Mouse (Mus musculus): Measurements from ENCODE around the gene Gm20696. TPM values are rescaled to one million over a fixed set of nuclear protein-coding genes. Genes with fewer than 3 reads are reported as not detected.

Gene Gm20696
- polyA plus RNA-seq, 1 experiment from 2014 or later = 3.4 TPM

DNA sequence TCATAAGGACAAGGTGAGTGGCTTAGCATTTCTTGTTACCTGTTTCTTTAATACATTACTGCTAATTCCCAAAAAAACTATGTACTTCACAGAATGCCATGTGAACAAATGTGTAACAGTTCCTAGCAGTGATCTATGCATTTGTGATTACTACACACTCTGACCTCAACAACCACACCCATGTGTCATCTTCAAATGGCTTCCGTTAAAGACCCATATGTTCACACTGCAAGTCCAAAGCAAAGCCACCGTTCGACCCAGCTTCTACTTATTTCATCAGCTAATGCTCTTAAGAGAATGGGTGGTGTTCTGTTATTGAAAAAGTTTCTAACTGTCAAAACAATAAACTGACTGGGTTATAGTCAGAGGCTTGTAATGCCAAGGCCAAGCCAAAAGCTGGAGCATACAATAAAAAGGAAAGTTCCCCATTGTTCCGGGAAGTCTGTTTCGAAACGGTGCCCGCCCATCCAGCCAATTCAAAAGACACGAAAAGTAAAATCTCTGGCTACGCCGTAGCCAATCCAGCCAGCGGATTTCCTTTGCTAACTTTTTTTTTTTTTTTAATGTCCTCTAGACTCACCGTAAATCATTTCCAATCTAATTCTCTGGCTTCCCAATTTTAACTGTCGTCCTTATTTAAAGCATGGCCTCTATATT, 331.3 kb downstream of the Gm20696 start:
- Histone ChIP-seq H3K9me3 (no peaks in the 10 kb centered on the region), H3K4me3 (no peak overlapping the region), H3K27me3 (peaks cover 2% of the 10 kb centered on the region; the same call in 1 of the 2 replicates), H3K9ac (no peak overlapping the region), H3K4me1 (replicated peaks) (peaks cover 13% of the 10 kb centered on the region; the same call in 1 of the 2 replicates), H3K36me3 (no peaks in the 10 kb centered on the region), H3K27ac (replicated peaks) (no peak overlapping the region), H3K4me2 (no peak overlapping the region)
- no peak for ATAC-seq (ENCODE audit: low FRiP score, low read depth)
- WGBS = 51% methylated on average over 13 of the region's 13 CpGs

DNA sequence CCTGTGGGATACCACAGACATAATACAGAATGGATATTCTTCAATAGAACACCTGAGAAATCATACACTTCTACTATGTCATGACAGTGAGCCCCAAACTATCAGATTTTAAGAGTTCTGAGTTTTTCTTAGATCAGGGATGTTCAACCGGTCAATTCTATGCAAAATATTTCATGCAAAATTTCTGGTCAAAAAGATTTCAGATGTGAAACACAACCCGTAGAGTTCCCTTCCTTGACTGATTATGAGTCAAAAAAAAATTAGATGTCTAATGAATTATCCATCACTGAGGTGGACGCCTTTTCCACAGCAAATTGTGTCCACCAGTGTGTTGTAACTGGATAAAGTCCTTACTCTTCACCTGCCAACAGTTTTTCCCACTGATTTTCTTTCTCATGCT, 332.3 kb downstream of the Gm20696 start:
- no peaks in the 10 kb centered on the region for H3K9me3 ChIP-seq
- peaks cover 2% of the 10 kb centered on the region; the same call in 1 of the 2 replicates for H3K27me3 ChIP-seq
- H3K9ac ChIP-seq = no peak overlapping the region
- no peak overlapping the region for H3K4me3 ChIP-seq
- H3K27ac ChIP-seq (replicated peaks) = no peak overlapping the region
- 95% methylated on average over 3 of the region's 3 CpGs for WGBS
- no peak overlapping the region for H3K4me2 ChIP-seq
- no peak for ATAC-seq (ENCODE audit: low FRiP score, low read depth)
- no peaks in the 10 kb centered on the region for H3K36me3 ChIP-seq
- peaks cover 10% of the 10 kb centered on the region; the same call in 1 of the 2 replicates for H3K4me1 ChIP-seq (replicated peaks)

DNA sequence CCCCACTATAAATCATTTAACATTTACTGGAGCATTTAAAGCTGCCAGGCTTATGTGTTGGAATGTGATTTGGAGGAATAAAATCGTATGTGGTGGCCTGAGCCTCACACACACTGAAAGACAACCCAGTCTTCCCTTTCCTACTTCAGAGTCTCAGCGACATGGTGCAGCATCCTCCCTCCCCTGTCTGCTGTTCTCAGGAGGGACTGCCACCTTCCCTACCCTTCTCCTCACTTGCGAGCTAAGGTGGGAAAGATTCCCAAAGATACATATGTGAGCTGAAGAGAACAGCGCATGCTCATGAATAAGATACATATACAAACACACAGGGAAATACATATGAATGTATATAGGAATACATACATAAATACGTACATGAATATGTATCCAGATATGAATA, 333.5 kb downstream of the Gm20696 start:
- Histone ChIP-seq H3K9me3 (no peaks in the 10 kb centered on the region), H3K36me3 (no peaks in the 10 kb centered on the region), H3K4me1 (replicated peaks) (0 out of 2 replicates have a peak, but pooled peaks cover 6% of the 10 kb centered on the region), H3K4me3 (no peak overlapping the region), H3K4me2 (no peak overlapping the region), H3K27me3 (peaks cover under 1% of the 10 kb centered on the region; the same call in 1 of the 2 replicates), H3K9ac (no peak overlapping the region), H3K27ac (replicated peaks) (no peak overlapping the region)
- ATAC-seq (ENCODE audit: low FRiP score, low read depth) = no peak
- 92% methylated on average over 5 of the region's 5 CpGs for WGBS

DNA sequence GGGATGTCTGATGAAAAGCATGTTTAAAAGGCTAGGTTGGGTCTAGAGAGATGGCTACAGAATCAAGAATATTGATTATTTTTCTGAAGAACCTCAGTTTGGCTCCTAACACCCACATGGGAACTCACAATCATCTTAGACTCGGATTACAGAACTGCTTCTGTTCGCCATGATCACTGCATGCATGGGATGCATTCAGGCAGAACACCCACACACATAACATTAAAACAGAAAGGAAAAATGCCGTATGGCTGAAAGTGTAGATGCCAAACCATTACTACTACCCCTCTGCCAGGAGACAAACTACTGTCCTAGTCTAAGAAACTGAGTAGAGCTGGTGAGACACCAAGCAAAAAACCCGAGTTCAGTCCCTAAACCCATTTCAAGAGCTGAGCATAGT, 336.4 kb downstream of the Gm20696 start:
- Histone ChIP-seq H3K9me3 (no peaks in the 10 kb centered on the region), H3K36me3 (no peaks in the 10 kb centered on the region), H3K4me3 (no peak overlapping the region), H3K9ac (no peak overlapping the region), H3K4me2 (no peak overlapping the region), H3K27ac (replicated peaks) (no peak overlapping the region), H3K27me3 (no peaks in the 10 kb centered on the region), H3K4me1 (replicated peaks) (no peaks in the 10 kb centered on the region; the same call in 1 of the 2 replicates)
- ATAC-seq (ENCODE audit: low FRiP score, low read depth) = no peak
- WGBS = 83% methylated on average over 4 of the region's 4 CpGs

GRCm38 (mm10) chr6:99328634-99329033, 338.0 kb downstream of the Gm20696 start:
- no peak for ATAC-seq (ENCODE audit: low FRiP score, low read depth)
- Histone ChIP-seq H3K27ac (replicated peaks) (no peak overlapping the region), H3K9ac (no peak overlapping the region), H3K4me1 (replicated peaks) (no peaks in the 10 kb centered on the region; the same call in 1 of the 2 replicates), H3K4me3 (no peak overlapping the region), H3K36me3 (no peaks in the 10 kb centered on the region), H3K9me3 (no peaks in the 10 kb centered on the region), H3K4me2 (no peak overlapping the region), H3K27me3 (no peaks in the 10 kb centered on the region)
- WGBS = 81% methylated on average over 2 of the region's 2 CpGs

DNA sequence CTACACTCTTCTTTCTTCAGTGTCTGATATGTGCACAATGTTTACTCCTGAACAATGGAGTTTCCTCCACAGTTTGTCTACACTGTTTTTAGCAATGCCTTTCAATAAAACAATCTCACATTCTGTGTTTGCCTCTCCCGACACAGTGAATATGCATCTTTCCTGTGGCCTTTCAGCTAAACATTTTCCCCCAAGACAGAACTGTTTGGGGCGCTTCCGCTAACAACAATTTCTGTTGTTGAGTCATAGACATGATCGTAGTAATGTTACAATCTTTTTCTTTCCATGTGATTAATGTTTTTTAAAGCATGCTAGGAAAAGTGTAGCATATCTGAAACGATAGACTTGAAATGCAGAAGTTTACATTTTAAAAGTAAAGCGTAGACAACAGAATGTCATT, 338.5 kb downstream of the Gm20696 start:
- no peak overlapping the region for H3K4me3 ChIP-seq
- no peaks in the 10 kb centered on the region for H3K27me3 ChIP-seq
- H3K4me1 ChIP-seq (replicated peaks) = no peaks in the 10 kb centered on the region; the same call in 1 of the 2 replicates
- H3K4me2 ChIP-seq = no peak overlapping the region
- no peaks in the 10 kb centered on the region for H3K9me3 ChIP-seq
- 88% methylated on average over 6 of the region's 6 CpGs for WGBS
- H3K36me3 ChIP-seq = no peaks in the 10 kb centered on the region
- no peak overlapping the region for H3K27ac ChIP-seq (replicated peaks)
- ATAC-seq (ENCODE audit: low FRiP score, low read depth) = no peak
- no peak overlapping the region for H3K9ac ChIP-seq

DNA sequence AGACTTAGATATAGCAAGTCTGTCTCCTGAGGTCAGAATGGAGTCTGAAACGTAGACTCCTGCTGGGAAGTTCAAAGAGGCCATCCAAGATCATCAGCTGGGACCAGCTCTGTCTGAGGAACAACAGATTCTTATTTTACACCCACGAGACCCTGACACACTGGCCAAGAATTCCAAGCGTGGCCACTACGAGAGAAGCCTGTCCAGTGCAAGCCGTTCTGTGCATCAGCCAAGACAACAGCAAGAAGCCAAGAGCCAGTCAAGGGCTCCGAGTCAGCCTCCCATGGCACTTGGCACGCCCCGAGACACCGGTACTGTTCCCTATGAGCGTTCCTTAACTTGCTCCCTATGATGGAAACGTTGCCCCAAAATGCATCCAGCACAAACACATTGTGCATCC, 338.9 kb downstream of the Gm20696 start:
- 72% methylated on average over 11 of the region's 11 CpGs for WGBS

DNA sequence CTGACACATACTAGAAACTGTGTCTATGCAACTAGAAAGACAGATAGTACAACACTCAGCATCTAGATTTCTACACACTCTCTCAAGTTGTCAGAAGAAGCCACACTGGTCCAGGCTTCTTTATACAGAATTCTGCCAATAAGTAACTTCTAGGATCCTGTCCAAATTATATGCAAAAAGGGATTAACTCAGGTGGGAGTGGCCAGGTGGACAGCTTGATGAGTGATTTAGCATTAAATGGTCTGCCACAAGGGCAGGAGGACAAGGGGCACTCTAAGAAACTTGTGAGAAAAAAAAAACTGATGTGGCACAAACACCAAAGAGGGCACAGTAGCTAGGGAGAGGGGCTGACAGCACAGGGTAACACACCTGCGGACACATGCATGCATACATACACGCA, 340.7 kb downstream of the Gm20696 start:
- Histone ChIP-seq H3K36me3 (no peaks in the 10 kb centered on the region), H3K4me2 (no peak overlapping the region), H3K4me3 (no peak overlapping the region), H3K9me3 (no peaks in the 10 kb centered on the region), H3K4me1 (replicated peaks) (no peaks in the 10 kb centered on the region; the same call in 1 of the 2 replicates), H3K9ac (no peak overlapping the region), H3K27me3 (no peaks in the 10 kb centered on the region), H3K27ac (replicated peaks) (no peak overlapping the region)
- no peak for ATAC-seq (ENCODE audit: low FRiP score, low read depth)
- 96% methylated on average over 2 of the region's 2 CpGs for WGBS

More for the DNA sequence above, 338.9 kb downstream of the Gm20696 start:
- no peak overlapping the region for H3K9ac ChIP-seq
- no peak overlapping the region for H3K4me2 ChIP-seq
- H3K36me3 ChIP-seq = no peaks in the 10 kb centered on the region
- no peak for ATAC-seq (ENCODE audit: low FRiP score, low read depth)
- H3K27ac ChIP-seq (replicated peaks) = no peak overlapping the region
- no peaks in the 10 kb centered on the region; the same call in 1 of the 2 replicates for H3K4me1 ChIP-seq (replicated peaks)
- no peaks in the 10 kb centered on the region for H3K27me3 ChIP-seq
- no peaks in the 10 kb centered on the region for H3K9me3 ChIP-seq
- H3K4me3 ChIP-seq = no peak overlapping the region

- no peak overlapping the region for H3K4me3 ChIP-seq
- 91% methylated on average over 5 of the region's 5 CpGs for WGBS
Measured at GRCm38 (mm10) chr6:99325461-99325860, 341.1 kb downstream of the Gm20696 start.

DNA sequence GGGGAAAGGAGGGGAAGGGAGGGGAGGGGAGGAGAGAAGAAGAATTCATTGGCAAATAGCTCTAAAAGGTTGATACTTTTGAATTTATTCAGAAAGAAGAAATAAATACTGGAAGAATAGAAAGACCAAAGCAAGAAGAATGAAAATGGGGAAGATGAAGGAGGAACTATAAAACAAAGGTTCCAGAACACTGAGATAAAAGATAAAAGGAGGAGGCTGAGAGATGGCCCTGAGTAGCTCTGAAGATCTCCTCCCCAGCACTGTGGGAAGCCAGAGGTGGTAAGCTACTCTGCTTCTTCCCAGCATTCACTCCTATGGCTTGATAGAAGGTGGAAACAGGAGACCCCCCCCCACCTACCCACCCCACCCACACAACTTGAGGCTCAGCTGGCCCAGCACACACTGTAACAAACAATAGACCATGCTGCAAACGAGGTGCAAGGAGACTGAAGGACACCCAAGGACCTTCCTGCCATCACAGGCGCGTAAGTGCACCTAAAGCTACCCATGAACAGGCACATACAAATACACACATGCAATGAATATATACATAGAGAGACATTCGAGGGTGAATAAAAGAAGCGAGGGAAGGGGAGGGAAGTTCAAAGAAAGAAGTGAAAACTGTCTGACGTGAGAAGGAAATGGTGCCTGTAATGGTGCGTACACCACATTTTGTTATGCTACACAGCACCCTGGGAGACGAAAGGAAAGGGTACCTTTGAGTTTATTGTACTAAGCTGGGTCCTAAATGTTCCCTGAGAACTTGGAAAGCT, 344.3 kb downstream of the Gm20696 start:
- no peak overlapping the region for H3K27ac ChIP-seq (replicated peaks)
- 76% methylated on average over 8 of the region's 8 CpGs for WGBS
- H3K27me3 ChIP-seq = no peaks in the 10 kb centered on the region
- H3K9ac ChIP-seq = no peak overlapping the region
- H3K4me3 ChIP-seq = no peak overlapping the region
- H3K4me1 ChIP-seq (replicated peaks) = peaks cover 9% of the 10 kb centered on the region; the same call in 1 of the 2 replicates
- no peaks in the 10 kb centered on the region for H3K9me3 ChIP-seq
- no peak for ATAC-seq (ENCODE audit: low FRiP score, low read depth)
- H3K4me2 ChIP-seq = no peak overlapping the region
- no peaks in the 10 kb centered on the region for H3K36me3 ChIP-seq

More at GRCm38 (mm10) chr6:99325461-99325860, 341.1 kb downstream of the Gm20696 start:
- Histone ChIP-seq H3K9me3 (no peaks in the 10 kb centered on the region), H3K27ac (replicated peaks) (no peak overlapping the region), H3K4me1 (replicated peaks) (no peaks in the 10 kb centered on the region; the same call in 1 of the 2 replicates), H3K9ac (no peak overlapping the region), H3K4me2 (no peak overlapping the region), H3K36me3 (no peaks in the 10 kb centered on the region), H3K27me3 (no peaks in the 10 kb centered on the region)
- no peak for ATAC-seq (ENCODE audit: low FRiP score, low read depth)

- no peaks in the 10 kb centered on the region for H3K9me3 ChIP-seq
- H3K27me3 ChIP-seq = no peaks in the 10 kb centered on the region
- H3K9ac ChIP-seq = no peak overlapping the region
- H3K4me3 ChIP-seq = no peak overlapping the region
- no peaks in the 10 kb centered on the region for H3K36me3 ChIP-seq
- ATAC-seq (ENCODE audit: low FRiP score, low read depth) = no peak
- peaks cover 9% of the 10 kb centered on the region; the same call in 1 of the 2 replicates for H3K4me1 ChIP-seq (replicated peaks)
- H3K4me2 ChIP-seq = no peak overlapping the region
- WGBS = 55% methylated on average over 8 of the region's 8 CpGs
- no peak overlapping the region for H3K27ac ChIP-seq (replicated peaks)
Measured at GRCm38 (mm10) chr6:99320444-99320843, 346.2 kb downstream of the Gm20696 start.

Data from hindbrain, embryonic 15.5 days (tissue).